Comparison of ENCODE assay signal across 26 mouse cellular contexts in genomic region chr3:27418602-27419001, GRCm38 (mm10). TPM values are rescaled to one million over a fixed set of nuclear protein-coding genes. Genes with fewer than 3 reads are reported as not detected.
"Had no signal": no experiment of that assay in that cellular context is flagged by ENCODE, and none has a peak within 500 bp of the region (broad histone marks: within the 10 kb centered on the region; RNA-seq: fewer than 3 reads in every experiment).

No protein-coding gene starts in this region.

- ATAC-seq: intestine, embryonic 15.5 days; midbrain, embryonic 15.5 days had no signal

- H3K9ac ChIP-seq: intestine, embryonic 15.5 days; kidney, embryonic 15.5 days; limb, embryonic 12.5 days; limb, embryonic 15.5 days; liver, embryonic 15.5 days; midbrain, embryonic 15.5 days; neural tube, embryonic 12.5 days; neural tube, embryonic 15.5 days had no signal

- H3K4me2 ChIP-seq: intestine, embryonic 15.5 days; kidney, embryonic 15.5 days; limb, embryonic 12.5 days; limb, embryonic 15.5 days; liver, embryonic 11.5 days; liver, embryonic 15.5 days; midbrain, embryonic 15.5 days; neural tube, embryonic 12.5 days; neural tube, embryonic 15.5 days had no signal

- H3K9me3 ChIP-seq: intestine, embryonic 15.5 days; kidney, embryonic 15.5 days; limb, embryonic 12.5 days; limb, embryonic 15.5 days; liver, embryonic 15.5 days; midbrain, embryonic 15.5 days; neural tube, embryonic 12.5 days; neural tube, embryonic 15.5 days had no signal

- H3K27ac ChIP-seq: intestine, embryonic 15.5 days; kidney, embryonic 15.5 days; left cerebral cortex, adult 2 months; limb, embryonic 12.5 days; limb, embryonic 15.5 days; liver, embryonic 15.5 days; midbrain, embryonic 15.5 days; neural tube, embryonic 12.5 days; neural tube, embryonic 15.5 days had no signal

- H3K4me3 ChIP-seq: intestine, embryonic 15.5 days; kidney, embryonic 15.5 days; left cerebral cortex, adult 2 months; limb, embryonic 12.5 days; limb, embryonic 15.5 days; liver, embryonic 15.5 days; midbrain, embryonic 15.5 days; neural tube, embryonic 12.5 days; neural tube, embryonic 15.5 days had no signal

- DNase-seq: kidney, adult 11 months; kidney, adult 8-10 months; kidney, postnatal 10 days; kidney, postnatal 36 days; layer of hippocampus, postnatal 36 days; left cerebral cortex, postnatal 4 days; lung, adult 2 months; lung, postnatal 14 days; right cerebral cortex, adult 18-20 months; right cerebral cortex, postnatal 14 days; right cerebral cortex, postnatal 4 days; thymus, adult 18-20 months; thymus, postnatal 36 days had no signal

- H3K36me3 ChIP-seq: midbrain, embryonic 15.5 days; neural tube, embryonic 12.5 days; neural tube, embryonic 15.5 days had no signal

- H3K4me1 ChIP-seq: intestine, embryonic 15.5 days; kidney, embryonic 15.5 days; limb, embryonic 12.5 days; limb, embryonic 15.5 days; liver, embryonic 15.5 days; neural tube, embryonic 15.5 days had no signal

- H3K27me3 ChIP-seq: intestine, embryonic 15.5 days; kidney, embryonic 15.5 days; limb, embryonic 12.5 days; limb, embryonic 15.5 days; liver, embryonic 15.5 days; midbrain, embryonic 15.5 days; neural tube, embryonic 12.5 days; neural tube, embryonic 15.5 days had no signal

RNA-seq across cellular contexts. Expression of gene Ghsr, which starts 47.5 kb away (rescaled TPM):
- polyA plus RNA-seq: intestine, embryonic 15.5 days; kidney, embryonic 15.5 days; limb, embryonic 12.5 days; limb, embryonic 15.5 days; liver, embryonic 11.5 days; liver, embryonic 15.5 days; lung, adult 2 months; lung, embryonic 16.5 days; stomach, embryonic 14.5 days; urinary bladder, adult 2 months had no signal
